Mouse (Mus musculus): ENCODE results near the gene Ehmt1. TPM values are rescaled to one million over a fixed set of nuclear protein-coding genes. Genes with fewer than 3 reads are reported as not detected.
"Not testable (repeated sequence)": the region's sequence is repeated elsewhere in the genome, so short reads cannot be mapped to it uniquely, and the experiment has no call there.

Gene Ehmt1
- polyA plus RNA-seq (2015; fragmentation: Nextera tagmentation; extraction: Ambion mirVana), result 96.0 and 110 TPM in 2 replicates

GRCm38 (mm10) chr2:24918930-24919838, at the start of gene Ehmt1:
TSS of gene Ehmt1 (minus strand) at chr2:24919614.
- Histone ChIP-seq H3K4me3 (peak within 1 kb of the TSS; percentile 89), H3K9ac (peak within 1 kb of the TSS; percentile 98), H3K36me3 (no peaks in the 10 kb centered on the region), H3K9me3 (no peaks in the 10 kb centered on the region), H3K4me1 (replicated peaks) (peaks cover 16% of the 10 kb centered on the region), H3K27me3 (no peaks in the 10 kb centered on the region), H3K4me2 (peak within 1 kb of the TSS; percentile 71), H3K27ac (replicated peaks) (peak within 1 kb of the TSS; percentile 98)
- under 1% methylated on average over 74 of the region's 112 CpGs for WGBS
- peak; percentile 98 for ATAC-seq (ENCODE audit: low read depth)

GRCm38 (mm10) chr2:24962304-24963000, 43.0 kb upstream of the Ehmt1 start, which contains the start of gene Dph7:
TSS of gene Dph7 (plus strand) at chr2:24962400.
- Histone ChIP-seq H3K4me3 (peak within 1 kb of the TSS; percentile 64), H3K4me1 (replicated peaks) (peaks cover 15% of the 10 kb centered on the region), H3K36me3 (peaks cover 61% of the 10 kb centered on the region), H3K9me3 (no peaks in the 10 kb centered on the region), H3K9ac (peak within 1 kb of the TSS; percentile 76), H3K27me3 (no peaks in the 10 kb centered on the region), H3K27ac (replicated peaks) (peak within 1 kb of the TSS; percentile 35), H3K4me2 (peak within 1 kb of the TSS; percentile 70)
- WGBS, result 1% methylated on average over 28 of the region's 28 CpGs
- peak; percentile 94 for ATAC-seq (ENCODE audit: low read depth)

GRCm38 (mm10) chr2:24960910-24961309, 41.5 kb upstream of the Ehmt1 start:
- WGBS, result 41% methylated on average over 3 of the region's 3 CpGs
- no peak for ATAC-seq (ENCODE audit: low read depth)
- Histone ChIP-seq H3K4me1 (replicated peaks) (peaks cover 15% of the 10 kb centered on the region), H3K4me2 (no peak overlapping the region), H3K27ac (replicated peaks) (no peak overlapping the region), H3K9me3 (no peaks in the 10 kb centered on the region), H3K4me3 (no peak overlapping the region), H3K36me3 (peaks cover 63% of the 10 kb centered on the region), H3K27me3 (no peaks in the 10 kb centered on the region), H3K9ac (no peak overlapping the region)

- no peak overlapping the region for H3K9ac ChIP-seq
- peaks cover 17% of the 10 kb centered on the region for H3K4me1 ChIP-seq (replicated peaks)
- no peak for ATAC-seq (ENCODE audit: low read depth)
- no peak overlapping the region for H3K27ac ChIP-seq (replicated peaks)
- no peak overlapping the region for H3K4me2 ChIP-seq
- H3K4me3 ChIP-seq, result no peak overlapping the region
- 91% methylated on average over 4 of the region's 4 CpGs for WGBS
- no peaks in the 10 kb centered on the region for H3K27me3 ChIP-seq
- H3K36me3 ChIP-seq, result peaks cover 59% of the 10 kb centered on the region
- H3K9me3 ChIP-seq, result no peaks in the 10 kb centered on the region
Observed at GRCm38 (mm10) chr2:24952537-24953055, 33.2 kb upstream of the Ehmt1 start.

GRCm38 (mm10) chr2:24950189-24950535, 30.7 kb upstream of the Ehmt1 start:
- ATAC-seq (ENCODE audit: low read depth), result no peak; the same call in 1 of the 2 replicates
- H3K36me3 ChIP-seq, result peaks cover 35% of the 10 kb centered on the region
- peak overlapping the region; percentile 98 for H3K4me3 ChIP-seq
- peak overlapping the region; percentile 73 for H3K27ac ChIP-seq (replicated peaks)
- peak overlapping the region; percentile 96 for H3K9ac ChIP-seq
- H3K4me1 ChIP-seq (replicated peaks), result peaks cover 17% of the 10 kb centered on the region
- H3K9me3 ChIP-seq, result no peaks in the 10 kb centered on the region
- H3K27me3 ChIP-seq, result no peaks in the 10 kb centered on the region
- WGBS, result under 1% methylated on average over 31 of the region's 31 CpGs
- H3K4me2 ChIP-seq, result peak overlapping the region; percentile 87

GRCm38 (mm10) chr2:24949421-24950188, 30.2 kb upstream of the Ehmt1 start, which contains the start of gene Zmynd19:
TSS of gene Zmynd19 (plus strand) at chr2:24949792.
- H3K4me3 ChIP-seq, result peak within 1 kb of the TSS; percentile 98
- WGBS, result under 1% methylated on average over 102 of the region's 108 CpGs
- peak; percentile 98 for ATAC-seq (ENCODE audit: low read depth)
- H3K4me2 ChIP-seq, result peak within 1 kb of the TSS; percentile 87
- peaks cover 30% of the 10 kb centered on the region for H3K36me3 ChIP-seq
- H3K4me1 ChIP-seq (replicated peaks), result peaks cover 17% of the 10 kb centered on the region
- peak within 1 kb of the TSS; percentile 96 for H3K9ac ChIP-seq
- no peaks in the 10 kb centered on the region for H3K9me3 ChIP-seq
- no peaks in the 10 kb centered on the region for H3K27me3 ChIP-seq
- peak within 1 kb of the TSS; percentile 76 for H3K27ac ChIP-seq (replicated peaks)

- not testable (repeated sequence) for H3K4me2 ChIP-seq
- WGBS, result 44% methylated on average over 2 of the region's 2 CpGs
Observed at GRCm38 (mm10) chr2:24944304-24944703, 24.9 kb upstream of the Ehmt1 start.

GRCm38 (mm10) chr2:24942092-24942491, 22.7 kb upstream of the Ehmt1 start:
- H3K27me3 ChIP-seq, result 0 out of 2 replicates have a peak, but pooled peaks cover 4% of the 10 kb centered on the region
- H3K36me3 ChIP-seq, result no peaks in the 10 kb centered on the region
- H3K9ac ChIP-seq, result no peak overlapping the region
- H3K4me1 ChIP-seq (replicated peaks), result no peaks in the 10 kb centered on the region
- no peaks in the 10 kb centered on the region for H3K9me3 ChIP-seq
- ATAC-seq (ENCODE audit: low read depth), result no peak
- no peak overlapping the region for H3K27ac ChIP-seq (replicated peaks)
- H3K4me2 ChIP-seq, result no peak overlapping the region
- H3K4me3 ChIP-seq, result no peak overlapping the region
- 63% methylated on average over 4 of the region's 4 CpGs for WGBS

More at GRCm38 (mm10) chr2:24944304-24944703, 24.9 kb upstream of the Ehmt1 start:
- H3K4me1 ChIP-seq (replicated peaks); H3K27me3 ChIP-seq; H3K4me3 ChIP-seq; H3K36me3 ChIP-seq; H3K27ac ChIP-seq (replicated peaks); H3K9me3 ChIP-seq; H3K9ac ChIP-seq; ATAC-seq (ENCODE audit: low read depth): not testable (repeated sequence)

- Histone ChIP-seq H3K4me2 (peak within 1 kb of the TSS; percentile 86), H3K9ac (peak within 1 kb of the TSS; percentile 72), H3K4me1 (replicated peaks) (peaks cover 19% of the 10 kb centered on the region), H3K27me3 (0 out of 2 replicates have a peak, but pooled peaks cover 10% of the 10 kb centered on the region), H3K4me3 (peak within 1 kb of the TSS; percentile 57), H3K36me3 (no peaks in the 10 kb centered on the region), H3K27ac (replicated peaks) (0 out of 2 replicates have a peak within 1 kb of the TSS, but pooled peaks have one; percentile 25), H3K9me3 (no peaks in the 10 kb centered on the region)
- WGBS, result under 1% methylated on average over 49 of the region's 49 CpGs
- peak; percentile 90 for ATAC-seq (ENCODE audit: low read depth)
Observed at GRCm38 (mm10) chr2:24935057-24935796, 15.8 kb upstream of the Ehmt1 start, which contains the start of gene Arrdc1. TSS of gene Arrdc1 (minus strand) at chr2:24935252.

- H3K27ac ChIP-seq (replicated peaks), result no peak overlapping the region
- peak; percentile 72 for ATAC-seq (ENCODE audit: low read depth)
- H3K9me3 ChIP-seq, result no peaks in the 10 kb centered on the region
- H3K4me2 ChIP-seq, result peak overlapping the region; percentile 86
- H3K27me3 ChIP-seq, result 0 out of 2 replicates have a peak, but pooled peaks cover 10% of the 10 kb centered on the region
- WGBS, result 5% methylated on average over 19 of the region's 19 CpGs
- peaks cover 19% of the 10 kb centered on the region for H3K4me1 ChIP-seq (replicated peaks)
- H3K9ac ChIP-seq, result peak overlapping the region; percentile 72
- H3K36me3 ChIP-seq, result no peaks in the 10 kb centered on the region
- peak overlapping the region; percentile 57 for H3K4me3 ChIP-seq
Observed at GRCm38 (mm10) chr2:24934441-24934963, 15.1 kb upstream of the Ehmt1 start.

Data from neural tube, embryonic 13.5 days (tissue).